Mouse (Mus musculus) embryonic stem cell, embryonic (primary cell): ENCODE measurements at regions not wholly inside any gene's neighbourhood (a gene's known extent, or its start where the extent isn't known, plus 50 kb on each side); places are given as distances from the start of the nearest gene placed in this dataset.

Source experiments
- CTCF ChIA-PET, 4 experiments: fragments of 300-600 bp in 2 of 4; fragments of 350-600 bp in 2 of 4; sonication (Branson Sonifier 250); formaldehyde crosslinking; loops; one replicate each; lab custom pipeline; 2022; ENCODE audit warnings: inconsistent platforms in 2 of 4; lab: Charles Lee
- POLR2A ChIA-PET, 4 experiments: fragments of 300-600 bp in 2 of 4; fragments of 350-600 bp in 2 of 4; sonication (Branson Sonifier 250); formaldehyde crosslinking; loops; one replicate each; lab custom pipeline; 2022; ENCODE audit warnings: antibody characterized with exemption in 4 of 4, inconsistent platforms in 1 of 4; lab: Charles Lee

- ChIA-PET POLR2A (interaction anchor here in 1 of 4 experiments (0.6 kb wide), 1 partner anchor 194 kb away, joined by 5 read pairs; no protein-coding TSS in a partner anchor), CTCF (no interaction called here)
These were observed 303.2 kb downstream of the Olfm3 start for GRCm38 (mm10) chr3:115207072-115207471.

- ChIA-PET POLR2A (no interaction called here), CTCF (no interaction called here)
These were observed 308.0 kb downstream of the Olfm3 start for GRCm38 (mm10) chr3:115211841-115212240.

GRCm38 (mm10) chr3:115213477-115213876 lies 309.6 kb downstream of the Olfm3 start:
- ChIA-PET POLR2A (no interaction called here), CTCF (no interaction called here)

- POLR2A ChIA-PET = no interaction called here
- CTCF ChIA-PET = no interaction called here
These were observed 336.6 kb downstream of the Olfm3 start for GRCm38 (mm10) chr3:115240497-115240896.

- ChIA-PET POLR2A (no interaction called here), CTCF (no interaction called here)
These were observed 348.9 kb downstream of the Olfm3 start for GRCm38 (mm10) chr3:115252618-115253379.

- ChIA-PET CTCF (interaction anchor here in 1 of 4 experiments (0.5 kb wide), 1 partner anchor 30 kb away, joined by 4 read pairs; no protein-coding TSS in a partner anchor), POLR2A (no interaction called here)
These were observed 372.3 kb downstream of the Olfm3 start for GRCm38 (mm10) chr3:115276207-115276606.

GRCm38 (mm10) chr3:115281233-115281632 lies 377.4 kb downstream of the Olfm3 start:
- ChIA-PET CTCF (no interaction called here), POLR2A (interaction anchor here in 1 of 4 experiments (0.6 kb wide), 1 partner anchor 465 kb away, joined by 3 read pairs; no protein-coding TSS in a partner anchor)

- POLR2A ChIA-PET = no interaction called here
- CTCF ChIA-PET = no interaction called here
These were observed 380.6 kb downstream of the Olfm3 start for GRCm38 (mm10) chr3:115284487-115284886.
